Mouse (Mus musculus): ENCODE results near the gene Ppara. TPM values are rescaled to one million over a fixed set of nuclear protein-coding genes. Genes with fewer than 3 reads are reported as not detected.
"Not testable (repeated sequence)": the region's sequence is repeated elsewhere in the genome, so short reads cannot be mapped to it uniquely, and the experiment has no call there.

Gene Ppara
- polyA plus RNA-seq, 1 experiment from 2014 or later, result 20.5 TPM

- H3K4me2 ChIP-seq, result no peak overlapping the region
- peaks cover 6% of the 10 kb centered on the region; the same call in 1 of the 2 replicates for H3K4me1 ChIP-seq (replicated peaks)
- H3K4me3 ChIP-seq, result no peak overlapping the region
- peaks cover 6% of the 10 kb centered on the region; the same call in 1 of the 2 replicates for H3K9me3 ChIP-seq (replicated peaks)
- H3K27ac ChIP-seq, result no peak overlapping the region
- peaks cover 4% of the 10 kb centered on the region for H3K36me3 ChIP-seq
- ATAC-seq (replicated peaks; ENCODE audit: insufficient number of reproducible peaks, insufficient read depth, low FRiP score, low read depth), result no peak
- no peak overlapping the region for H3K9ac ChIP-seq
- no peaks in the 10 kb centered on the region for H3K27me3 ChIP-seq
- 49% methylated on average over 4 of the region's 4 CpGs for WGBS
Observed at GRCm38 (mm10) chr15:85762761-85763160, 28.0 kb downstream of the Ppara start.

DNA sequence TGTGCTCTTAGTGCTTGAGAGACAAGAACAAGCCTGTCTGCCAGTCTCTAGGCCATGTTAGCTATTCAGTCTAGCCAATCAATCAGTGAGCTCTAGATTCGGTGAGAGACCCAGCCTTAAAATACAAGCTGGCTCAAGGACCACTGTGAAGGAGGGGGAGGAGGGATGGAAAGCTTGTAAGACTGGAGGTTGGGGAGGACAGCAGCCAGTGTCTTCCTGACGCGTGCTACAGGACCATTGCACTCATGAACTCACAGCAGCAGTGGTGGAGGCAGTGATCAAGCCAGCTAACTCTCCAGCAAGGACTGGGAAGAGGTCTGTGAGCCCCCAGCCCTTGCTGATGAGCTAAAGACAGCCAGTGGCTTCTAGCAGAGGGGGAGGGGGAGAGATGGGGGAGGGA is 30.2 kb downstream of the Ppara start:
- WGBS, result 44% methylated on average over 3 of the region's 3 CpGs
- no peaks in the 10 kb centered on the region for H3K36me3 ChIP-seq
- no peaks in the 10 kb centered on the region for H3K27me3 ChIP-seq

GRCm38 (mm10) chr15:85766677-85767076 is 31.9 kb downstream of the Ppara start:
- 83% methylated on average over 5 of the region's 5 CpGs for WGBS
- H3K9me3 ChIP-seq (replicated peaks), result no peaks in the 10 kb centered on the region
- ATAC-seq (replicated peaks; ENCODE audit: insufficient number of reproducible peaks, insufficient read depth, low FRiP score, low read depth), result no peak
- H3K36me3 ChIP-seq, result no peaks in the 10 kb centered on the region
- H3K4me2 ChIP-seq, result no peak overlapping the region
- H3K27ac ChIP-seq, result no peak overlapping the region
- H3K4me3 ChIP-seq, result no peak overlapping the region
- no peaks in the 10 kb centered on the region for H3K27me3 ChIP-seq
- H3K4me1 ChIP-seq (replicated peaks), result peaks cover 6% of the 10 kb centered on the region; the same call in 1 of the 2 replicates
- no peak overlapping the region for H3K9ac ChIP-seq

More for the DNA sequence above, 30.2 kb downstream of the Ppara start:
- Histone ChIP-seq H3K4me3 (no peak overlapping the region), H3K9me3 (replicated peaks) (no peaks in the 10 kb centered on the region), H3K4me2 (no peak overlapping the region), H3K4me1 (replicated peaks) (peaks cover 6% of the 10 kb centered on the region; the same call in 1 of the 2 replicates), H3K9ac (no peak overlapping the region), H3K27ac (no peak overlapping the region)
- no peak for ATAC-seq (replicated peaks; ENCODE audit: insufficient number of reproducible peaks, insufficient read depth, low FRiP score, low read depth)

DNA sequence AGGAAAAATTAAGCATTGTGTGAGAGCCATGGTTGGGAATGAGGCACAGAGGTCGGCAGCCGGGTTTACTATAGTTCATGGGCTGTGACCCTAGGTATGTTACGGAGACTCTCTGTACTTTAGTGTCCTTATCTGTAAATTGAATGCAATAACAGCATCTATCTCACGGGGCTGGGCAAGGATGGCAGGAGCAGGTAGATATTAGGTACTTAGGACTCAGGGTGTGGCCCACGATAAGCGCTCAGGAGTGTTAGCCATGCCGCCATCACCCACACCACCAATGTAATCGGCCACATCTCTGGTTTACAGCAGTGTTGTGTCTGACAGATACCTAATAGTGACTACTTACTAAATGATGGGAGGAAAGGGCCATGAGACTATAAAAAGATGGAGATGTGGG is 34.2 kb downstream of the Ppara start:
- Histone ChIP-seq H3K4me3 (no peak overlapping the region), H3K4me2 (no peak overlapping the region), H3K27me3 (no peaks in the 10 kb centered on the region), H3K9ac (no peak overlapping the region), H3K36me3 (no peaks in the 10 kb centered on the region), H3K9me3 (replicated peaks) (no peaks in the 10 kb centered on the region), H3K4me1 (replicated peaks) (no peaks in the 10 kb centered on the region), H3K27ac (no peak overlapping the region)
- ATAC-seq (replicated peaks; ENCODE audit: insufficient number of reproducible peaks, insufficient read depth, low FRiP score, low read depth), result no peak
- 88% methylated on average over 8 of the region's 8 CpGs for WGBS

GRCm38 (mm10) chr15:85771306-85772121 is 36.7 kb downstream of the Ppara start:
- Histone ChIP-seq H3K4me1 (replicated peaks) (no peaks in the 10 kb centered on the region), H3K9me3 (replicated peaks) (no peaks in the 10 kb centered on the region), H3K27me3 (no peaks in the 10 kb centered on the region), H3K4me3 (no peak overlapping the region), H3K9ac (no peak overlapping the region), H3K27ac (no peak overlapping the region), H3K4me2 (no peak overlapping the region), H3K36me3 (no peaks in the 10 kb centered on the region)
- 81% methylated on average over 17 of the region's 17 CpGs for WGBS
- ATAC-seq (replicated peaks; ENCODE audit: insufficient number of reproducible peaks, insufficient read depth, low FRiP score, low read depth), result no peak

DNA sequence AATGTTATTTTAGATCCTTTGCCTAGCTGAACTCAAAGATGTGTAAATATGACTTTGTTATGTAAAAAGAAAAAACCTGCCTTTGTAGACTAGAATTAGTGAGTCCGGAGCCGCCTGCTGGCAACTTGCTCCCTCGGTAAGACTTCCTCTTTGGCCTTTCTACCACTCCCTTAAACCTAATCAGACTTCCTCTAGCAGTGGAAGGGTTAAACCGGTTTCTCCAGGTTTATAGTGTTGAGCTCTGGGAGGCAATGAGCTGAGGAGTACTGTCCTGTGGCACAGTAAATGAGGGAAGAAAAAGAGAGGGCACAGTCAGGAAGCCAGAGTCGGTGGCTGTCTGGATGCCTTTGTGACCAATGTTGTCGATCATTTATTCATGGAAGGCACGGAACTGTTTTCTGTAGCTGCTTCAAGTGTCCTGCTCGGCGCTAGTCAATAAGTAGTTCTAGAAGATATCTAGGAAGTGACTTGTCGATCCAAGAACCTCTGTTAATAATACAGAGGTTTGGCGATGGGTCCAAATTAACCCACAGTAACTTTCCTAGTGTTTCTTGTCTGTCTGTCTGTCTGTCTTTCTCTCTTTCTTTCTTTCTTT is 37.5 kb downstream of the Ppara start:
- Histone ChIP-seq H3K9ac (no peak overlapping the region), H3K4me1 (replicated peaks) (no peaks in the 10 kb centered on the region), H3K4me2 (no peak overlapping the region), H3K4me3 (no peak overlapping the region), H3K36me3 (no peaks in the 10 kb centered on the region), H3K27me3 (no peaks in the 10 kb centered on the region), H3K9me3 (replicated peaks) (no peaks in the 10 kb centered on the region), H3K27ac (no peak overlapping the region)
- WGBS, result 73% methylated on average over 11 of the region's 11 CpGs
- ATAC-seq (replicated peaks; ENCODE audit: insufficient number of reproducible peaks, insufficient read depth, low FRiP score, low read depth), result no peak

DNA sequence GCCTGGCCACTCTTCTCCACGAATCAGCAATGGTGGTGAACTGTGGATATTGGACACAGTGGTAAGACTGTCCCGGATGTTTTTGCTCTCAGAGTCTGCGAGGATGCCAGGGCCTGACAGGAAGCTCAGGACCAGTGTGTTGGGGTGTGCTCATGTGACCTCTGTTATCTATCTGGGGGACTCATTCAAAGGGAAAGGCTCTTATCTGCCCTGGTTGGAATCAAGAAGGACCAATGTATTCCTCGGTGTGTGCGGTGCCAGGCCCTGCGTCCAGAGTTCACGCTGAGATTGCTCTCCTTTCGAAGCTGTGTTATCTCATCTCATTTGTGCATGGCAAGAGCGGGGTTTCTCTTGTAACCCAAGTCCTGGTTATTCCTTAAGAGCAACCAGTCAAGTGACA is 39.6 kb downstream of the Ppara start:
- Histone ChIP-seq H3K4me1 (replicated peaks) (no peaks in the 10 kb centered on the region), H3K4me3 (no peak overlapping the region), H3K36me3 (no peaks in the 10 kb centered on the region), H3K27ac (no peak overlapping the region), H3K9me3 (replicated peaks) (no peaks in the 10 kb centered on the region), H3K27me3 (no peaks in the 10 kb centered on the region), H3K4me2 (no peak overlapping the region), H3K9ac (no peak overlapping the region)
- 64% methylated on average over 9 of the region's 9 CpGs for WGBS
- no peak for ATAC-seq (replicated peaks; ENCODE audit: insufficient number of reproducible peaks, insufficient read depth, low FRiP score, low read depth)

- no peaks in the 10 kb centered on the region for H3K27me3 ChIP-seq
Observed at GRCm38 (mm10) chr15:85775001-85775400, 40.2 kb downstream of the Ppara start.

GRCm38 (mm10) chr15:85776241-85776640 is 41.5 kb downstream of the Ppara start:
- no peak overlapping the region for H3K9ac ChIP-seq
- H3K4me3 ChIP-seq, result no peak overlapping the region
- no peak overlapping the region for H3K27ac ChIP-seq
- ATAC-seq (replicated peaks; ENCODE audit: insufficient number of reproducible peaks, insufficient read depth, low FRiP score, low read depth), result no peak
- H3K36me3 ChIP-seq, result no peaks in the 10 kb centered on the region
- no peaks in the 10 kb centered on the region for H3K9me3 ChIP-seq (replicated peaks)
- H3K27me3 ChIP-seq, result no peaks in the 10 kb centered on the region
- no peak overlapping the region for H3K4me2 ChIP-seq
- WGBS, result 58% methylated on average over 2 of the region's 2 CpGs
- H3K4me1 ChIP-seq (replicated peaks), result no peaks in the 10 kb centered on the region

More at GRCm38 (mm10) chr15:85775001-85775400, 40.2 kb downstream of the Ppara start:
- Histone ChIP-seq H3K4me2 (no peak overlapping the region), H3K4me3 (no peak overlapping the region), H3K36me3 (no peaks in the 10 kb centered on the region), H3K9ac (no peak overlapping the region), H3K27ac (no peak overlapping the region), H3K9me3 (replicated peaks) (no peaks in the 10 kb centered on the region), H3K4me1 (replicated peaks) (no peaks in the 10 kb centered on the region)
- 79% methylated on average over 7 of the region's 7 CpGs for WGBS
- ATAC-seq (replicated peaks; ENCODE audit: insufficient number of reproducible peaks, insufficient read depth, low FRiP score, low read depth), result no peak

DNA sequence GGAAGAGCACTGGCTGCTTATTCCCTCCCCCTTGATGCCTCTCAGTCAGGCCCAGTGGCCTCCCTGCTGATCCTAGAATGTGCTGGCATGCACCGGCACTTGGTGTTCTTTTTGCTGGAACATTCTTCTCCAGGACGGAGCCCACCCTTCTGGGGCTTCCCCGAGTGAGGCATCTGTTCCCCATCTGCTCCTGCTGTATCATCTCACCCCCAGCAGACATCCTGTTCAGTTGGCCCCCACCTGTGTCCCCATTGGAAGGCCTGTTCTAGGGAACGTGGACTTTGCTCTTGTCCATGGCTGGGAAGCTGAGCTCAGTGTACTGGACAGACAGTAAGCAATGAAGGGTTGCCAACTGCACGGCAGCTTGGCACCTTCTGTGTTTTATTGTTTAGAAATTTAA is 42.0 kb downstream of the Ppara start:
- WGBS, result 77% methylated on average over 5 of the region's 5 CpGs
- no peak for ATAC-seq (replicated peaks; ENCODE audit: insufficient number of reproducible peaks, insufficient read depth, low FRiP score, low read depth)
- H3K27ac ChIP-seq, result no peak overlapping the region

GRCm38 (mm10) chr15:85778891-85779290 is 44.1 kb downstream of the Ppara start:
- not testable (repeated sequence) for ATAC-seq (replicated peaks; ENCODE audit: insufficient number of reproducible peaks, insufficient read depth, low FRiP score, low read depth); H3K27me3 ChIP-seq; H3K4me1 ChIP-seq (replicated peaks); H3K9me3 ChIP-seq (replicated peaks); H3K36me3 ChIP-seq; H3K4me2 ChIP-seq; H3K4me3 ChIP-seq; H3K27ac ChIP-seq; H3K9ac ChIP-seq
- WGBS, result 90% methylated on average over 6 of the region's 6 CpGs

More for the DNA sequence above, 42.0 kb downstream of the Ppara start:
- H3K9ac ChIP-seq, result no peak overlapping the region
- H3K4me2 ChIP-seq, result no peak overlapping the region
- H3K27me3 ChIP-seq, result no peaks in the 10 kb centered on the region
- no peaks in the 10 kb centered on the region for H3K36me3 ChIP-seq
- H3K4me3 ChIP-seq, result no peak overlapping the region
- no peaks in the 10 kb centered on the region for H3K9me3 ChIP-seq (replicated peaks)
- no peaks in the 10 kb centered on the region for H3K4me1 ChIP-seq (replicated peaks)

- 77% methylated on average over 4 of the region's 4 CpGs for WGBS
- peaks cover 10% of the 10 kb centered on the region for H3K4me1 ChIP-seq (replicated peaks)
Observed at GRCm38 (mm10) chr15:85783146-85783545, 48.4 kb downstream of the Ppara start.

More at GRCm38 (mm10) chr15:85783146-85783545, 48.4 kb downstream of the Ppara start:
- no peak overlapping the region for H3K27ac ChIP-seq
- H3K9ac ChIP-seq, result no peak overlapping the region
- no peak for ATAC-seq (replicated peaks; ENCODE audit: insufficient number of reproducible peaks, insufficient read depth, low FRiP score, low read depth)
- no peaks in the 10 kb centered on the region for H3K36me3 ChIP-seq
- no peak overlapping the region for H3K4me3 ChIP-seq
- no peaks in the 10 kb centered on the region for H3K27me3 ChIP-seq
- no peak overlapping the region for H3K4me2 ChIP-seq
- no peaks in the 10 kb centered on the region for H3K9me3 ChIP-seq (replicated peaks)
